Mouse (Mus musculus) neural tube, embryonic 15.5 days (tissue): ENCODE measurements around the gene Pygl. TPM values are rescaled to one million over a fixed set of nuclear protein-coding genes. Genes with fewer than 3 reads are reported as not detected.
"Not testable (repeated sequence)": the region's sequence is repeated elsewhere in the genome, so short reads cannot be mapped to it uniquely, and the experiment has no call there.

Experiments used
- ATAC-seq: fragments of 200-750 bp; cut with Nextera tagmentation; 2 replicates; pipeline ENCODE4 v1.8.0; 2017; ENCODE audit warnings: mild to moderate bottlenecking, moderate TSS enrichment, moderate library complexity; ENCODE audit not compliant: low FRiP score
- H3K27ac ChIP-seq: fragments of 300-500 bp; sonication (generic); replicated peaks from 2 replicates; pipeline ENCODE4 v1.5.1; 2015; ENCODE audit warnings: mild to moderate bottlenecking, inconsistent platforms
- H3K27me3 ChIP-seq: fragments of 300-500 bp; sonication (generic); replicated peaks from 2 replicates; pipeline ENCODE4 v1.6.1; 2015; ENCODE audit warnings: inconsistent platforms
- H3K36me3 ChIP-seq: fragments of 300-500 bp; sonication (generic); 2 replicates; pipeline ENCODE4 v1.6.1; 2015; ENCODE audit warnings: inconsistent platforms
- H3K4me1 ChIP-seq: fragments of 300-500 bp; sonication (generic); 2 replicates; pipeline ENCODE4 v1.6.1; 2015; ENCODE audit warnings: inconsistent platforms
- H3K4me2 ChIP-seq: fragments of 300-500 bp; sonication (generic); 2 replicates; pipeline ENCODE4 v1.6.1; 2015; ENCODE audit warnings: inconsistent platforms, mild to moderate bottlenecking, moderate library complexity
- H3K4me3 ChIP-seq: fragments of 300-500 bp; sonication (generic); replicated peaks from 2 replicates; pipeline ENCODE4 v1.5.1; 2015; ENCODE audit warnings: mild to moderate bottlenecking, inconsistent platforms
- H3K9ac ChIP-seq: fragments of 300-500 bp; sonication (generic); replicated peaks from 2 replicates; pipeline ENCODE4 v1.6.1; 2015; ENCODE audit warnings: mild to moderate bottlenecking, inconsistent platforms
- H3K9me3 ChIP-seq: fragments of 300-500 bp; sonication (generic); replicated peaks from 2 replicates; pipeline ENCODE4 v1.6.1; 2016; ENCODE audit warnings: inconsistent platforms
- WGBS: fragments of 180-500 bp; shearing (Covaris S2); methylation state at CpG from one replicate; pipeline ENCODE4 v1.1.7; 2015; ENCODE audit warnings: mixed read lengths; 5-methylcytosine and 5-hydroxymethylcytosine counted together
- polyA plus RNA-seq: library from polyadenylated mRNA; unstranded; fragments of >200 nt; fragmentation: Nextera tagmentation; extraction: Ambion mirVana; gene quantifications from 2 replicates; pipeline ENCODE4 v1.2.1, GENCODE M21; 2015

Gene Pygl
- polyA plus RNA-seq, 1 experiment from 2014 or later: 10.0 TPM

GRCm38 (mm10) chr12:70147986-70148630, 83.2 kb downstream of the Pygl start:
- H3K9ac ChIP-seq: no peak overlapping the region
- H3K4me1 ChIP-seq: peaks cover 22% of the 10 kb centered on the region
- no peaks in the 10 kb centered on the region for H3K9me3 ChIP-seq
- peak overlapping the region; percentile 48; the same call in 1 of the 2 replicates for H3K27ac ChIP-seq
- H3K36me3 ChIP-seq: no peaks in the 10 kb centered on the region
- WGBS: 5% methylated on average over 13 of the region's 13 CpGs
- H3K4me3 ChIP-seq: peak overlapping the region; percentile 8; the same call in 1 of the 2 replicates
- 0 out of 2 replicates have a peak, but pooled peaks have one; percentile 27 for ATAC-seq
- peak overlapping the region; percentile 50 for H3K4me2 ChIP-seq
- H3K27me3 ChIP-seq: no peaks in the 10 kb centered on the region

GRCm38 (mm10) chr12:70145586-70145985, 85.7 kb downstream of the Pygl start:
- H3K36me3 ChIP-seq: no peaks in the 10 kb centered on the region
- ATAC-seq: no peak
- H3K4me1 ChIP-seq: peaks cover 22% of the 10 kb centered on the region
- no peaks in the 10 kb centered on the region for H3K9me3 ChIP-seq
- H3K4me2 ChIP-seq: no peak overlapping the region
- no peak overlapping the region for H3K9ac ChIP-seq
- no peak overlapping the region for H3K27ac ChIP-seq
- 92% methylated on average over 6 of the region's 6 CpGs for WGBS
- no peaks in the 10 kb centered on the region for H3K27me3 ChIP-seq
- H3K4me3 ChIP-seq: no peak overlapping the region

DNA sequence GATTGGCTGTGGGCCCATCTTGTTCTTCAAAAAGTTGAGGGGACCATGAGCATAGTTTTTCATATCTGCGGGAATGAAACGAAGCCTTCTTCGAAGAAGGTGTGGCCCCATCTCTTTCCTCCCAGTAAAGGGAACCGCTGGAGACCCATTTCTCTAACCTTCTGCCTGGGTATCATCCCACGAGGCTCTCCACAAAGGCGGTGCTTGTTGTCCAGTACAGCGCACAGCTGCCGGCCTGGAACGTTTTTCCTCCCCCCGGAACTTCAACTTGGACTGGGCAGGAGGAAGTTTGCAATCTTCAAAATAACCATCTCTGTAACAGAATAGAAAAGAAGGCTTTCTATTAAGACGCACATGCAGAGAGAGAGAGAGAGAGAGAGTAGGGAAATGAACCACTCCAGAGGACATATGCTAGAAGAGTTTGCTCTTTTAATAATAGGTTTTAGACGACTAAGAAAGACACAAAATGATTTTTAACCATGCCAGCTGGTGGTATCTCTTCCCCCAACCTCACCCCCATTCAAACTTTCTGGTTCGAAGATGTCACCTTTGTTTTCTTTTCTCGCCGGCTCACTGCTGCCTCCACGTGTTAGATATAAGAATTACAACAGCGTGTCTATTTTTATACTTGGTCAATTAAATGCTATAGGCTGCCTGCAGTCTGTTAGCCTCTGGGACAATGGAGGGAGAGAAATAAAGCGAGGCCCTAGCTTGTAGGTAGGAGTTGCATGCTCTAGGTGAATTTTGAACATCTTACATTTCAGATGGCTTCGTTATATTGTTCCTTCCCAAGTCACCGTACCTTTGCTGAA, 86.4 kb downstream of the Pygl start:
- Histone ChIP-seq H3K4me1 (peaks cover 22% of the 10 kb centered on the region), H3K36me3 (no peaks in the 10 kb centered on the region), H3K27ac (0 out of 2 replicates have a peak overlapping the region, but pooled peaks have one; percentile 35), H3K27me3 (no peaks in the 10 kb centered on the region), H3K9ac (no peak overlapping the region), H3K9me3 (no peaks in the 10 kb centered on the region), H3K4me2 (peak overlapping the region; percentile 29), H3K4me3 (no peak overlapping the region)
- no peak for ATAC-seq
- 43% methylated on average over 20 of the region's 20 CpGs for WGBS

GRCm38 (mm10) chr12:70144106-70144587, 87.1 kb downstream of the Pygl start:
- not testable (repeated sequence) for H3K4me2 ChIP-seq, H3K9ac ChIP-seq, H3K36me3 ChIP-seq, H3K9me3 ChIP-seq, H3K4me3 ChIP-seq, H3K27me3 ChIP-seq, ATAC-seq
- Histone ChIP-seq H3K4me1 (peaks cover 22% of the 10 kb centered on the region), H3K27ac (peak overlapping the region; percentile 45; the same call in 1 of the 2 replicates)
- 11% methylated on average over 3 of the region's 3 CpGs for WGBS

- H3K9ac ChIP-seq: no peak overlapping the region
- no peak overlapping the region for H3K4me3 ChIP-seq
- peaks cover 8% of the 10 kb centered on the region; the same call in 1 of the 2 replicates for H3K4me1 ChIP-seq
- no peak overlapping the region for H3K27ac ChIP-seq
- no peaks in the 10 kb centered on the region for H3K9me3 ChIP-seq
- H3K36me3 ChIP-seq: no peaks in the 10 kb centered on the region
- WGBS: 95% methylated on average over 5 of the region's 5 CpGs
- no peak overlapping the region for H3K4me2 ChIP-seq
- H3K27me3 ChIP-seq: no peaks in the 10 kb centered on the region
- no peak for ATAC-seq
Observed at GRCm38 (mm10) chr12:70140993-70141576, 90.2 kb downstream of the Pygl start.

Other genes with a start within 250 kb of the Pygl start
- gene Sav1, start 244.5 kb downstream of the Pygl start, polyA plus RNA-seq: 2.2 and 3.4 TPM in 2 replicates
- gene Nin, start 117.8 kb downstream of the Pygl start, polyA plus RNA-seq: 9.1 and 10.6 TPM in 2 replicates
- 0.20 and 0.22 TPM in 2 replicates for gene Abhd12b, start 77.3 kb downstream of the Pygl start, polyA plus RNA-seq
- gene Trim9, start 116.1 kb upstream of the Pygl start, polyA plus RNA-seq: 90.1 and 101 TPM in 2 replicates
- 141 and 148 TPM in 2 replicates for gene Tmx1, start 221.6 kb upstream of the Pygl start, polyA plus RNA-seq